In genomic region chr5:135186621-135187348, GRCm38 (mm10) we compare ENCODE assay signal across 8 mouse cellular contexts. TPM values are rescaled to one million over a fixed set of nuclear protein-coding genes. Genes with fewer than 3 reads are reported as not detected.
DNase-seq lines count a peak whose midpoint lies in the region; ATAC-seq lines count a peak whose summit lies in the region.

Baz1b (plus strand) TSS chr5:135187264.

- ATAC-seq in intestine, embryonic 14.5 days (replicated peaks; ENCODE audit: low FRiP score, low TSS enrichment, low read depth), result peak; percentile 97

- DNase-seq in adrenal gland, adult 18-20 months (ENCODE audit: low spot score in 2 of 2), result peak; percentile 93 to 94
- DNase-seq in embryo, embryonic 11 days, result peak; percentile 99
- DNase-seq in gastrocnemius, postnatal 25 days, result peak; percentile 99
- peak; percentile 98 for DNase-seq in intestine, embryonic 14.5 days (ENCODE audit: low spot score)
- DNase-seq in left cerebral cortex, postnatal 14 days (ENCODE audit: low spot score in 2 of 2), result peak; percentile 98
- peak; percentile 98 for DNase-seq in mesoderm, embryonic 11.5 days (ENCODE audit: low read depth, low spot score)
- peak; percentile 98 for DNase-seq in right cerebral cortex, postnatal 36 days (ENCODE audit: low spot score in 2 of 2)
- DNase-seq in yolk sac, embryonic 10.5 days (ENCODE audit: low spot score), result peak; percentile 99

- peaks cover 16% of the 10 kb centered on the region for H3K4me1 ChIP-seq in intestine, embryonic 14.5 days (replicated peaks; ENCODE audit: control insufficient read depth, insufficient read depth, low read length)

- no peaks in the 10 kb centered on the region for H3K27me3 ChIP-seq in intestine, embryonic 14.5 days (replicated peaks; ENCODE audit: control insufficient read depth, insufficient read depth, low read length)

- H3K36me3 ChIP-seq in intestine, embryonic 14.5 days (ENCODE audit: control insufficient read depth, insufficient read depth, low read length), result peaks cover 21% of the 10 kb centered on the region

- intact Hi-C loops in left cerebral cortex, postnatal 14 days (cut with DNase I), result loop anchor here (2.0 to 5.0 kb wide), 3 partner anchors 18 to 174 kb away; partner anchors contain the start of genes Bcl7b and Tbl2

- H3K27ac ChIP-seq in intestine, embryonic 14.5 days (ENCODE audit: low read depth), result peak within 1 kb of the TSS; percentile 96

- H3K4me3 ChIP-seq in intestine, embryonic 14.5 days (ENCODE audit: low read depth, low read length), result peak within 1 kb of the TSS; percentile 100

- 0% methylated on average over 57 of the region's 57 CpGs for WGBS in intestine, embryonic 14.5 days

- peak within 1 kb of the TSS; percentile 97 for H3K9ac ChIP-seq in intestine, embryonic 14.5 days (ENCODE audit: low read length)

- peak within 1 kb of the TSS; percentile 66 for H3K4me2 ChIP-seq in intestine, embryonic 14.5 days (ENCODE audit: low read length)

- 0 out of 2 replicates have a peak, but pooled peaks cover 5% of the 10 kb centered on the region for H3K9me3 ChIP-seq in intestine, embryonic 14.5 days (ENCODE audit: control insufficient read depth, low read length)

RNA-seq across cellular contexts. Expression of gene Baz1b, which starts in this region (rescaled TPM):
- 10 to 100 TPM; 79.1 to 88.7 TPM for total RNA-seq in adrenal gland, adult 18-20 months (2021)
- total RNA-seq in gastrocnemius, postnatal 25 days (2021), result 10 to 100 TPM; 25.7 to 29.2 TPM
- 50.8 and 54.2 TPM in 2 replicates for polyA plus RNA-seq in intestine, embryonic 14.5 days (2014; fragmentation: Nextera tagmentation; extraction: Ambion mirVana)
- 10 to 100 TPM; 51.9 to 55.1 TPM for total RNA-seq in left cerebral cortex, postnatal 14 days (2021)

Comparison
In these comparisons a context has a peak if more than half of its experiments do, and no peak if none do; other contexts are left out.
1. Peak in every context shown above with its lines: DNase-seq, ATAC-seq, H3K4me3 ChIP-seq and H3K27ac ChIP-seq.